Mouse (Mus musculus) megakaryocyte, embryonic 14.5 days (primary cell): Measurements from ENCODE around the gene Fli1.

Experiments
- FLI1 ChIP-seq: IDR thresholded peaks from 2 replicates; pipeline ENCODE4 v1.6.1; 2012; ENCODE audit warnings: low read length, inconsistent platforms, mixed read lengths
- GATA1 ChIP-seq: IDR thresholded peaks from 3 replicates; pipeline ENCODE4 v1.6.1; 2012; ENCODE audit warnings: mixed read lengths, low read length, inconsistent platforms, borderline replicate concordance

DNA sequence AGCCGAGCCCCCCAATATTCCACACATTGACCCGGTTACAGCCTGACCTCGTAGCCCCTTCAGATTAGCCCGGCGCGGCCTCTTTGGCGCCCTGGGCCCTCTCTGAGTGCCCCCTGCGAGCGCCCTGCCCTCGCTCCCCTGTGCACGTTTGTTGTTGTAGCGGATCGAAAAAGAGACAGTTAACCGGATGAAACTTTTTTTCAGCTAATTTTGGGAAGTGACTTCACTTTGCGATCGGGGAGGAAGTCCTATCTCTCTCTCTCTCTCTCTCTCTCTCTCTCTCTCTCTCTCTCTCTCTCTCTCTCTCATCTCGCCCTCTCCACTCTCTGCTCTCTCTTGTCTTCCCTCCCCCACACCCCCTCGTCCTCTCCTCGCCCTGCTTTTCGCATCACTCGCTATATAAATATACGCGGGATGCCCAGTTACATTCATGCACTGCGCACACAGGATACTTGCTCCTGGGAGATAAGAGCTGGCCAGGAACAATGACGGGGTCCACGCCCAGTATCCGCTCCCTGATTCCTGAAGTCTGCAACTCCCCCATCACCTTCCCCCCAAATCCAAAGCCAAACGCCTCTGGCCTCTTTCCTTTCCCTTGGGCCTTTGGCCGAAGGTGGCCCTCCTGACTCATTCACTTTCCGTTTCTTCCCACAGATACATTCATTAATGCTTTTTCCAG, 1.3 kb downstream of the Fli1 start:
- peak; percentile 68; the same call in 1 of the 3 replicates for TF ChIP-seq GATA1
- no peak for TF ChIP-seq FLI1
